Mouse (Mus musculus): Measurements from ENCODE around the gene Anks1b. TPM values are rescaled to one million over a fixed set of nuclear protein-coding genes. Genes with fewer than 3 reads are reported as not detected.

The Anks1b gene
- polyA plus RNA-seq, 1 experiment from 2014 or later: 23.6 TPM

DNA sequence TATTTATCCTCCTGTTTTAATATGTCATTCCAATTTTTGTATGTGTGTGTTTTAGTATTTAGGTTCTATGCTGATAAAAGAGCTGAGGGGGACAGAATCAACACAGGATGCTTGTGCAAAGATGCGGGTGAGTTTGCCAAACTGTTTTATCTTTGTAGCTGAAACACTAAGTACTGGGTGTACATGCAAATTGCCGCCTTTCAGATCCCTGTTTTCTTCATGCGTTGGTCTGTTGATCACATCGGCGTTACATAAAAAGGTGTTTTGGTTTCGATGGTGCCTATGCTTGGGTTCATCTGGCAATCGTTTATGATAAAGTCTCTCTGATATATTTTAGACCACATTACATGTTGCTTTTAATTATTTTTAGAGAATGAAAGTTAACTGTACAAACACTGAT lies 1050.2 kb downstream of the Anks1b start:
- no peak for ATAC-seq (ENCODE audit: low FRiP score)
- H3K4me2 ChIP-seq: no peak overlapping the region
- 91% methylated on average over 7 of the region's 7 CpGs for WGBS
- H3K36me3 ChIP-seq (replicated peaks): no peaks in the 10 kb centered on the region
- no peaks in the 10 kb centered on the region for H3K27me3 ChIP-seq
- no peak overlapping the region for H3K9ac ChIP-seq
- H3K4me1 ChIP-seq: no peaks in the 10 kb centered on the region
- no peaks in the 10 kb centered on the region for H3K9me3 ChIP-seq
- no peak overlapping the region for H3K4me3 ChIP-seq (replicated peaks)
- H3K27ac ChIP-seq: no peak overlapping the region

DNA sequence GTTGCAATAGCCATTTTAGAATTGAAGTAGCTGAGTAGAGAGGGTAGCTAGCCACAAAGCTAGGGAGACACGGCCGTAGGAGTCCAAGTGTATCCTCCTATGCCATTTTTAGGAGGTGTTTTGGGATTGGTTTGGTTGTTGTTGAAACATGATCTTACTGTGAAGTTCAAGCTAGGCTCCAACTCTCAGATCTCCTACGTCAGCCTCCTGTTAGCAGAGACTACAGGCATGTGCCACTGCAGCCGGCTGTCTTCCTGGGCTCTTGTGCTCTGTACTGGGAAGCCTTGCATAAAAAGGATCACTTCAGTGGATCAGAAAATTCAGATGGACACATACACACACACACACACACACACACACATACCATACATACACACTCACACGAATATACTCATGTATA lies 1059.8 kb downstream of the Anks1b start:
- Histone ChIP-seq H3K36me3 (replicated peaks) (no peaks in the 10 kb centered on the region), H3K4me2 (no peak overlapping the region), H3K9ac (no peak overlapping the region), H3K4me3 (replicated peaks) (no peak overlapping the region), H3K4me1 (peaks cover 4% of the 10 kb centered on the region; the same call in 1 of the 2 replicates), H3K27ac (no peak overlapping the region), H3K9me3 (no peaks in the 10 kb centered on the region), H3K27me3 (no peaks in the 10 kb centered on the region)
- WGBS: 88% methylated on average over 5 of the region's 5 CpGs
- no peak for ATAC-seq (ENCODE audit: low FRiP score)

DNA sequence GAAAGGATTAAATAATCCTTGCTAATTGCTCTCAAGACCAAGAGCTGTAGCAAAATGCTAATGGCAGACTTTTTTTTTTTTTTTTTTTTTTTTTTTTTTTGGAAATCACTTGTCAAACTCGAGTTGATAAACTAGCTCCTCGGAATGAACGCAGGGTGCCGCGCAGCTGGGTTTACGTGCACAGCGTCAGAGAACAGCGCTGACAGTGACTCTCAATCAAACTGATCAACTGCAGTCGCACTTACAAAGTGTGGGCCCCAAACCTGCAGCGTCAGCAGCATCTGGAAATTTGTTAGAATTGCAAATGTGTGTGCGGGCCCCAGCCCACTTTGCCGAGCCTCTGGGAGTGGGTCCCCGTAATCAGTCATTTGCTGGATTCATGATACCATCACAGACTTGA lies 1061.4 kb downstream of the Anks1b start:
- Histone ChIP-seq H3K27ac (no peak overlapping the region), H3K9me3 (no peaks in the 10 kb centered on the region)

DNA sequence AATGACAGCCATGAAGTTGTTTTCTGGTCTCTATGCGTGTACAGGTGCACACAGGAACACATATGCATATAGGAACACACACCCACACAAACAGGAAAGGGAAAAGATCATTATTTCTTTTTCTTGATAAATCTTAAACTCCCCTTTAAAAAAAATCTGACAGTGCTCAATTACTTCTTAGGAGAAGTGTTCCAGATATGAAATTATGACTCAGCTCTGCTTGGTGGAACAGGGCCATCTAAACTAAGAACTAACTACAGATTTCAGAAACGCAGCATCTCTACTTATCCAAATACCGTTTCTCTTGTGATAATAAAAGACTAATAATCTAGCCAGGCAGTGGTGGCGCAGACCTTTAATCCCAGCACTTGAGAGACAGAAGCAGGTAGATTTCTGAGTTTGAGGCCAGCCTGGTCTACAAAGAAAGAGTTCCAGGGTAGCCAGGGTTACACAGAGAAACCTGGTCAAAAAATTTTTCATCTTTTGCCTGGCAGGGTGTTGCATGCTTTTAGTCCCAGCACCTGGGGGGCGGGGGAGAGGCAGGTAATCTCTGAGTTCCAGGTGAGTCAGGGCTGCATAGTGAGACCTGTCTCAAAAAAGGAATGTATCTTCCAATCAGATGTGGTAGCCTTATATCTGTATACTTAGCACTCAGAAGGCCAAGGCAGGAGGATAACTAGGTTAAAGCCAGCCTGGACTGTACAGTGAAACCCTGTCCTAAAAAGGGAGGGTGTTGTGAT lies 1064.6 kb downstream of the Anks1b start:
- no peak overlapping the region for H3K9ac ChIP-seq
- H3K27me3 ChIP-seq: 0 out of 2 replicates have a peak, but pooled peaks cover 3% of the 10 kb centered on the region
- ATAC-seq (ENCODE audit: low FRiP score): no peak
- H3K36me3 ChIP-seq (replicated peaks): no peaks in the 10 kb centered on the region
- H3K9me3 ChIP-seq: 0 out of 2 replicates have a peak, but pooled peaks cover 2% of the 10 kb centered on the region
- H3K4me3 ChIP-seq (replicated peaks): no peak overlapping the region
- peaks cover 4% of the 10 kb centered on the region; the same call in 1 of the 2 replicates for H3K4me1 ChIP-seq
- 91% methylated on average over 5 of the region's 5 CpGs for WGBS
- no peak overlapping the region for H3K27ac ChIP-seq
- no peak overlapping the region for H3K4me2 ChIP-seq

More for the DNA sequence above, 1061.4 kb downstream of the Anks1b start:
- Histone ChIP-seq H3K27me3 (0 out of 2 replicates have a peak, but pooled peaks cover 3% of the 10 kb centered on the region), H3K9ac (no peak overlapping the region), H3K4me2 (no peak overlapping the region), H3K4me1 (peaks cover 4% of the 10 kb centered on the region; the same call in 1 of the 2 replicates), H3K4me3 (replicated peaks) (no peak overlapping the region), H3K36me3 (replicated peaks) (no peaks in the 10 kb centered on the region)
- no peak for ATAC-seq (ENCODE audit: low FRiP score)
- WGBS: 59% methylated on average over 13 of the region's 13 CpGs

DNA sequence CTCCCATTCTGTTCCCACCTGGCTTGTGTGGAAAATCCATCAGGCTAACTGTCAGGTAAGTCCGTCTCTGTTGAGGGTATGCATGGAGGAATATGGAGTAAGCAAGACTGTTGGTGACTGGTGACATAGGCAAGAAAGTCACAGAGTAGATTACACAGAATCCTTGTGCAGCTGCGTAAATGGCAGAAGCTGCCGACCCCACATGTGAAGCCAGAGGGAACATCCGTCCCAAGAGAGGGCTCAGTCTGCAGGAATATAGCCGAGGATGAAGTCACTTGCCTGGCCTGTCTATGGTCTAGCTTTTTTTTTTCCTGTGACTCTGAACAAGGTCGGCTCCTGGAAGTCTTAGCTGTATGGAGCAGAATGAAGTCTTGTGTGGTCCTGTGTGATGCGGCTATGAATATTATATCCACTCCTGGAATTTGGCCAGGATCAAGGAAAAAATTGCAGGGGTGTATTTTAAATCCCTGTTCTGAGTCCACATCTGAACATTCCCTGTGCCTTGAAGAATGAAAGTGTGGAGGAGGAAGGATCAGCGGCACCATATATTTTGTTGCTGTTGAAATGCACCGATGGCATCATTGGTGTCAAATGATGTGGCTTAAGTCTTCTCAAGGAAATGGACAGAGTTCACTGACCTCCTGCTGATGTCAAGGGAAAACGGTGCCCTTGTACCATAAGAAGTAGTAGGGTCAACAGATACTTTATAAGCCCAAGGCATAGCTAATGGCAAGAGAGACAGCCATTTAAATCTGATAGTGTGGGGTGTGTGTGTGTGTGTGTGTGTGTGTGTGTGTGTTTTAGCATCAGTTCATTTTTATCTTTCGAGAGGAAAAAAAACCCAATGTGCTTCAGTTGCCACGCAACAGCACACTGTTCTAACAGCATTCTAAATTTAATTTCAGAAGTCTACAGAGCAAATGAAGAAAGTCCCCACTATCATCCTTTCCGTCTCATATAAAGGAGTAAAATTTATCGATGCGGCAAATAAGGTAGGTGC lies 1067.5 kb downstream of the Anks1b start:
- 87% methylated on average over 15 of the region's 15 CpGs for WGBS
- H3K27ac ChIP-seq: no peak overlapping the region
- H3K9ac ChIP-seq: no peak overlapping the region
- ATAC-seq (ENCODE audit: low FRiP score): no peak
- no peak overlapping the region for H3K4me2 ChIP-seq
- 0 out of 2 replicates have a peak, but pooled peaks cover 3% of the 10 kb centered on the region for H3K9me3 ChIP-seq
- H3K27me3 ChIP-seq: peaks cover 3% of the 10 kb centered on the region; the same call in 1 of the 2 replicates
- H3K36me3 ChIP-seq (replicated peaks): no peaks in the 10 kb centered on the region
- no peaks in the 10 kb centered on the region for H3K4me1 ChIP-seq
- no peak overlapping the region for H3K4me3 ChIP-seq (replicated peaks)

DNA sequence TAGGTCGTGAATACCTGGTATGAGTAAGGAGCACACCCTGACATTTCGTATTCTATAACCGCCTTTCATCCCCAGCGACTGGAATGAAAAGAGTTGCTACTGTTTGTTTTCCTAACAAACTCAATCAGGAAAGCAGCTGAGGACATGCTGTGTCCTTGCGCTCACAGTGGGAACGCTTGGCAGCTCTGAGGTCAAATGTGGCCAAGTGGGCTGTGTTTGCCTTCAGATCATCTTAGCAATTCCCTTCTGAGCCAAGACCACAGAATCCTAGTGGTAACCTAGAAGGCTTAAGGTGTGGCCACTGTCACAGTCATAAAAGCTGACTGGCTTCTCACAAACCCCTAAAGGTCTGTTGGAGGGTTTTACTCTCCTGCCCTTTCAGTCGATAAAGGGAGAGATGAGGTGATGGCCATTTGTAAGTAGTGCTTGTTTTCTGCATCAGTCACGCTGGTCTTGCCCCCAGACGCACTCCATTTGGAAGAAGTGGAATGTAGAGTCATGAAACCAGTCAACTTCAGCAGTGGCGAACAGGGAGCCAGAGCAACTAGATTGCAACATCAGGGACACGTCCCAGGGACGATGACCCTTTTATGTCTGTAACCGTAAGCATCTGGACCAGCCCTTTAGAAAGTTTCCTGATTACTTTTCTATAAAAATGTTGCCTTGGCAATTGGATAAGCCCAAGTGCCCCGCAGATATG lies 1068.8 kb downstream of the Anks1b start:
- WGBS: 92% methylated on average over 14 of the region's 14 CpGs
- Histone ChIP-seq H3K4me3 (replicated peaks) (no peak overlapping the region), H3K9ac (no peak overlapping the region), H3K27me3 (peaks cover 3% of the 10 kb centered on the region; the same call in 1 of the 2 replicates), H3K4me1 (no peaks in the 10 kb centered on the region), H3K4me2 (no peak overlapping the region), H3K36me3 (replicated peaks) (no peaks in the 10 kb centered on the region), H3K9me3 (0 out of 2 replicates have a peak, but pooled peaks cover 3% of the 10 kb centered on the region), H3K27ac (no peak overlapping the region)
- no peak for ATAC-seq (ENCODE audit: low FRiP score)

DNA sequence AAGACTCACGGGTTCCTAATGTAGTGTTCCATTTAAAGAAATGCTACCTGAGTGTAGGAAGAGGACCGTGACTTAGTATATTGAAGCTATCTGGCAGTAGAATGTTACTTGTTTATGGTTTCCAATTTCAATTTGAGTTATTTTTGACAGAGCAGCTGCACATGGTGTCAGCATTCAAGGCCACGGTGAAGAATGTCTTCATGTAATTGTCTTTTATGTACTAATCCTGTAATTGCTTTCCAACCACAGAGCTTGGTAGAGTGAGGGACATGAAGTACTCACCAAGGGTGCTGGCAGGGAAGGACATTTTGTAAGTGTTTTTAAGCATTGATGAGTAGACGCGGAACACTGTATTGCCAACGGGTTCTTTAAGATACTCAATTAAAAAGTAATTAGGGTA lies 1073.7 kb downstream of the Anks1b start:
- no peak overlapping the region for H3K4me2 ChIP-seq
- no peak for ATAC-seq (ENCODE audit: low FRiP score)
- WGBS: 83% methylated on average over 6 of the region's 6 CpGs
- no peaks in the 10 kb centered on the region; the same call in 1 of the 2 replicates for H3K27me3 ChIP-seq
- no peaks in the 10 kb centered on the region for H3K36me3 ChIP-seq (replicated peaks)
- H3K4me3 ChIP-seq (replicated peaks): no peak overlapping the region
- no peak overlapping the region for H3K9ac ChIP-seq
- H3K27ac ChIP-seq: no peak overlapping the region
- 0 out of 2 replicates have a peak, but pooled peaks cover 3% of the 10 kb centered on the region for H3K9me3 ChIP-seq
- no peaks in the 10 kb centered on the region for H3K4me1 ChIP-seq

DNA sequence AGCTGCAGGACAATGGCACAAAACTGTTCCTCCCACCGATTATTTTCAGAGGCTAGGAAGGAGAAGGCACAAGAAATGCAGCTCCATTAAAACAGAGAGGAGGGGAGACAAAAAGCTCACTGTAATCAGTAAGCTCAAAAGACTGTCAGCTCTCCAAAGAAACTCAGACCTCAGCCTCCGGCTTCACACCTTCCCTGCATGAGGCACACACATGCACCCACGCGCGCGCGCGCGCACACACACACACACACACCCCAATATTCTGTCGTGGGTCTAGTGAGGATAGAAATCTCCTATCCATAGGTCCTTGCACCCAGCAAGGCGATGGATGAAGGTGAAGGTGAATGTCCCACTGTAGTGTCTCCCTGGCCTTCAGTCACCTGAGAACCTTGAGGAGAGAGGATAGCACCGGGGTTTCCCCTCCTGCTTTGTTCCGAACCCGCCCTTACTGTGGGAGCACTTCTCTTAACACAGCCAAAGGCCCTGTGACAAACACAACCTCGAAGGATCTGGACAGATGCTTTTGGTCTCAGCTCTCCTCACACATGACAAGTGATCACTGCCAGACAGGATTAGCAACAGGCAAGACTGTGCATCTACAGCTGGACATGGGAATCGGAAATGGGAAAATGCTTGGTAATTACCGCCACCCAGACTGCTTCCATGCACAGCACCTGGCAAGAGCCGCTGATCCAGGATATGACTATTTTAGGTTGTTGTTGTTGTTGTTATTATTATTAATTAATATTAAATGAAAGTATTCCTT lies 1074.5 kb downstream of the Anks1b start:
- no peak overlapping the region for H3K9ac ChIP-seq
- H3K9me3 ChIP-seq: 0 out of 2 replicates have a peak, but pooled peaks cover 2% of the 10 kb centered on the region
- no peaks in the 10 kb centered on the region for H3K4me1 ChIP-seq
- no peak overlapping the region for H3K4me2 ChIP-seq
- H3K36me3 ChIP-seq (replicated peaks): no peaks in the 10 kb centered on the region
- H3K27me3 ChIP-seq: no peaks in the 10 kb centered on the region; the same call in 1 of the 2 replicates
- no peak overlapping the region for H3K4me3 ChIP-seq (replicated peaks)
- ATAC-seq (ENCODE audit: low FRiP score): no peak
- H3K27ac ChIP-seq: no peak overlapping the region
- 91% methylated on average over 18 of the region's 18 CpGs for whole genome bisulfite sequencing

DNA sequence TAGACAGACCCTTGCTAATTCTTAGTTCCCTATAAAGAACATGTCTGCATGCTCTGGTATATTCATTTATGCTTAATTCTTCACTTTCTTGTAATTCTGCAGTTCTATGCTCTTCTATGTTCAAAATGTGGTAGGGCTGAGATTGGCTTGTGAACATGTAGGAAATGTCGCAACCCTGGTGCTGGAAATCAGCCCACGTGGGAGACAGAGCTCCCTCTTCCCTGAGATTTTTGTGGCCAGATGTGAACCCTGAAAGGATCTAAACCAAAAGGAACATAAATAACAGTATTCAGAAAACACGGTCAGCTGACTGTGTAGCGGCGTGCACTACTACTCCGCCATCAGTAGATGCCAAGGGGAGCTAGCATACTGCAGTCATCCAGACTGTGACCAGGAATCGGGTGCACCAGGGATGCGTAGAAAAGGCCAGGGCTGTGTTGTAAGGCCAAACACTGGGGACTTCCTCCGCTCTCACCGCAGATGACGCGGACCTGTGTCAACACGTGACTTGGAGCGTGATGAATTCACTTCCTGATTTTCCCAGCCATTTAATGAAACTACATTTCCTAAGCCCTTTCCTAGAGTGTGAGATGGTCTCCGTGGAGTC lies 1079.9 kb downstream of the Anks1b start:
- Histone ChIP-seq H3K9me3 (no peaks in the 10 kb centered on the region), H3K4me2 (no peak overlapping the region), H3K27me3 (no peaks in the 10 kb centered on the region), H3K9ac (no peak overlapping the region), H3K4me3 (replicated peaks) (no peak overlapping the region), H3K27ac (no peak overlapping the region), H3K36me3 (replicated peaks) (no peaks in the 10 kb centered on the region), H3K4me1 (no peaks in the 10 kb centered on the region)
- no peak for ATAC-seq (ENCODE audit: low FRiP score)
- 94% methylated on average over 15 of the region's 15 CpGs for WGBS

DNA sequence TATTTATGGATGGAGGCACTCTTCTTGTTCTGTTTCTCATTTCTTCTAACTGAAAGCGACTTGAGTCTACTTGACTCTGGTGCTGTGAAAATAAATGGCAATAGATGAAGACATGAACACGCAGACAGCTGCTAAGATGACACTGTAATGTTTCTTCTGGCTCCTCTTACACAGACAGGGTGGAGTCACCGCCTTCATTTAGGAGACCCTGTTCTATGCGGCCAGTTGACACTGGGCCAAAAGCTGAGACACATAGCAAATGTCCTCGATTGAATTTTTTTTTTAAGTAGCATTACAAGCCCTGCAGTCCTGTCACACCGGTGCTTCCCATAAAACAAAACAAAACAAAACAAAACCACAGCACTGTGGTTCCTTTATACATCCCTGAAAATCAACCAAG lies 1080.5 kb downstream of the Anks1b start:
- no peaks in the 10 kb centered on the region for H3K4me1 ChIP-seq
- H3K9ac ChIP-seq: no peak overlapping the region
- H3K27ac ChIP-seq: no peak overlapping the region
- ATAC-seq (ENCODE audit: low FRiP score): no peak
- whole genome bisulfite sequencing: 89% methylated on average over 6 of the region's 6 CpGs
- no peaks in the 10 kb centered on the region for H3K36me3 ChIP-seq (replicated peaks)
- no peak overlapping the region for H3K4me3 ChIP-seq (replicated peaks)
- H3K4me2 ChIP-seq: no peak overlapping the region
- no peaks in the 10 kb centered on the region for H3K27me3 ChIP-seq
- H3K9me3 ChIP-seq: no peaks in the 10 kb centered on the region

DNA sequence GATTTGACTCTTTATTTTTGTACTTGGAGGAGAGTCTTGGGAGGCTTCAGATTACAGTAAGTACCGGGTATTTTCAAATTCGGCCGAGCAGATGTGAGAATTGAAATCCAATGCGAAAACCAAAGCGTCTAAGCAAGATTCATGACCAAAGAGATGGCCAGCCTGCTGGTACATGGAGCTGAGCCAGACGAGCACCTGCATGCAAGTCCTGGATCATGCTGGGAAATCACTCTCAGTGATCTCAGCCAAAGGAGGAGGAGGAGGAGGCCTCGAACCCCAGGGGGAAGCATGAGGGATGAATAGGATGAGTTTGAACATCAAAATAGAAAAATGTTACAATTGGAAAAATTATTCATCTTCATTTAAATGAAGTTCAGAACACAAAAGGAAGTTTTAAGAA lies 1087.1 kb downstream of the Anks1b start:
- 83% methylated on average over 7 of the region's 7 CpGs for whole genome bisulfite sequencing
- H3K4me2 ChIP-seq: no peak overlapping the region
- no peaks in the 10 kb centered on the region for H3K9me3 ChIP-seq
- peaks cover 5% of the 10 kb centered on the region; the same call in 1 of the 2 replicates for H3K4me1 ChIP-seq
- H3K9ac ChIP-seq: no peak overlapping the region
- H3K27me3 ChIP-seq: 0 out of 2 replicates have a peak, but pooled peaks cover 4% of the 10 kb centered on the region
- no peak overlapping the region for H3K27ac ChIP-seq
- no peak for ATAC-seq (ENCODE audit: low FRiP score)
- no peak overlapping the region for H3K4me3 ChIP-seq (replicated peaks)
- H3K36me3 ChIP-seq (replicated peaks): no peaks in the 10 kb centered on the region
